Mouse (Mus musculus) limb, embryonic 12.5 days (tissue): ENCODE measurements at regions not wholly inside any gene's neighbourhood (a gene's known extent, or its start where the extent isn't known, plus 50 kb on each side); places are given as distances from the start of the nearest gene placed in this dataset.

ENCODE experiments used
- ATAC-seq: fragments of 200-750 bp; cut with Nextera tagmentation; 2 replicates; pipeline ENCODE4 v1.8.0; 2017; ENCODE audit warnings: low read depth, moderate TSS enrichment; ENCODE audit not compliant: insufficient number of reproducible peaks, insufficient read depth, low FRiP score, low TSS enrichment
- H3K27ac ChIP-seq: fragments of 300-500 bp; sonication (generic); 2 replicates; pipeline ENCODE4 v1.5.1; 2016; ENCODE audit warnings: mild to moderate bottlenecking, moderate library complexity
- H3K27me3 ChIP-seq: fragments of 300-500 bp; sonication (generic); 2 replicates; pipeline ENCODE4 v1.6.1; 2016; ENCODE audit warnings: mild to moderate bottlenecking, moderate library complexity
- H3K36me3 ChIP-seq: fragments of 300-500 bp; sonication (generic); 2 replicates; pipeline ENCODE4 v1.6.1; 2016; ENCODE audit warnings: mild to moderate bottlenecking, moderate library complexity
- H3K4me1 ChIP-seq: fragments of 300-500 bp; sonication (generic); replicated peaks from 2 replicates; pipeline ENCODE4 v1.6.1; 2016
- H3K4me2 ChIP-seq: fragments of 300-500 bp; sonication (generic); 2 replicates; pipeline ENCODE4 v1.6.1; 2016; ENCODE audit warnings: mild to moderate bottlenecking, moderate library complexity
- H3K4me3 ChIP-seq: fragments of 300-500 bp; sonication (generic); replicated peaks from 2 replicates; pipeline ENCODE4 v1.5.1; 2016; ENCODE audit warnings: mild to moderate bottlenecking
- H3K9ac ChIP-seq: fragments of 300-500 bp; sonication (generic); replicated peaks from 2 replicates; pipeline ENCODE4 v1.6.1; 2016; ENCODE audit warnings: mild to moderate bottlenecking, moderate library complexity
- H3K9me3 ChIP-seq: fragments of 300-500 bp; sonication (generic); 2 replicates; pipeline ENCODE4 v1.6.1; 2016; ENCODE audit warnings: mild to moderate bottlenecking, moderate library complexity
- WGBS: fragments of 180-500 bp; shearing (Covaris S2); methylation state at CpG from one replicate; pipeline ENCODE4 v1.1.7; 2016; 5-methylcytosine and 5-hydroxymethylcytosine counted together

GRCm38 (mm10) chr15:87415996-87416395, 128.1 kb upstream of the Fam19a5 start:
- Histone ChIP-seq H3K27ac (no peak overlapping the region), H3K27me3 (no peaks in the 10 kb centered on the region), H3K4me2 (no peak overlapping the region), H3K9ac (no peak overlapping the region), H3K4me3 (no peak overlapping the region), H3K4me1 (no peaks in the 10 kb centered on the region), H3K36me3 (no peaks in the 10 kb centered on the region), H3K9me3 (no peaks in the 10 kb centered on the region)
- no peak for ATAC-seq
- WGBS: 81% methylated on average over 7 of the region's 7 CpGs

DNA sequence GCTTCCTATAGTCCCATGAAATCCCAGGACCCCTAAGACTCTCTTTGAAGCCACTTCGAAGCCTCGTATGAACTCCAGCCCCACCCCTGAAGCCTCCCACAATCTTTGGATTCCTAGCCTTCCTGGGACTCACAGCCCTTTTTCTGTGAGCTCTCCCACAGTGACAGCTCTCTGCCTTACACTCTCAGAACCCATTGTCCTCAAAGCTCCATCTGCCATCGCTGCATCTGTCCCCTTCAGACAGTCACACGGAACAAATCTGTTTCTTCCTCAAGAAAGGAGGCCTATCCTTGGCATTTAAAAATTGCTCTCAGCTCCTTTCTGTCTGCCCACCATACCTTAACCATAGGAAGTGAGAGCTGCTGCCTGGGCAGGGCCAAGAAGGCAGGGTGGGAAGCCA, 122.4 kb upstream of the Fam19a5 start:
- H3K4me2 ChIP-seq: no peak overlapping the region
- WGBS: 89% methylated on average over 4 of the region's 4 CpGs
- H3K9me3 ChIP-seq: no peaks in the 10 kb centered on the region
- no peak overlapping the region for H3K9ac ChIP-seq
- H3K4me3 ChIP-seq: no peak overlapping the region
- no peaks in the 10 kb centered on the region for H3K27me3 ChIP-seq
- no peaks in the 10 kb centered on the region for H3K36me3 ChIP-seq
- H3K4me1 ChIP-seq: no peaks in the 10 kb centered on the region
- H3K27ac ChIP-seq: no peak overlapping the region
- ATAC-seq: no peak

- Histone ChIP-seq H3K4me3 (no peak overlapping the region), H3K27ac (no peak overlapping the region), H3K36me3 (no peaks in the 10 kb centered on the region), H3K27me3 (no peaks in the 10 kb centered on the region), H3K9ac (no peak overlapping the region), H3K9me3 (no peaks in the 10 kb centered on the region), H3K4me1 (no peaks in the 10 kb centered on the region), H3K4me2 (no peak overlapping the region)
- 81% methylated on average over 6 of the region's 6 CpGs for WGBS
- ATAC-seq: no peak
Measured at GRCm38 (mm10) chr15:87433306-87433705, 110.8 kb upstream of the Fam19a5 start.

DNA sequence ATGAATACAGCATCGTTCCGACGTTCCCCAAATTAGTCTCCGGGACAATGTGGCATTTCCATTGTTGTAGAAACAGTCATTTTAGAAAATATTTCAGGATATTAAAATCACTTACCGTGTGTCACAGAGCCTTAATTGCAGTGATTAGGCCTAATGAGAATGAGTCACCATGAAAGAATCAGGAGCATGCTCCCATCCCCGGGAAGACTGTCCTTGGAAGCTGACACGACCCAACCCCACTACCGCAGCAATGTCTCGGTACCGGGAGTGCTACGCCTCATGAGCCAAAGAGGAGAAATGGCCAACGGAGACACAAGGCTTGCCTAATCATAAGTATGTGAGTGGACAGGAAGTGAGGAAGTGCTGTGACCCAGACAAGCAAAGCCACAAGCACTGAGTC, 110.2 kb upstream of the Fam19a5 start:
- no peak for ATAC-seq
- no peaks in the 10 kb centered on the region for H3K9me3 ChIP-seq
- no peak overlapping the region for H3K27ac ChIP-seq
- H3K27me3 ChIP-seq: no peaks in the 10 kb centered on the region
- no peaks in the 10 kb centered on the region for H3K4me1 ChIP-seq
- no peak overlapping the region for H3K4me3 ChIP-seq
- no peak overlapping the region for H3K4me2 ChIP-seq
- WGBS: 90% methylated on average over 12 of the region's 12 CpGs
- no peaks in the 10 kb centered on the region for H3K36me3 ChIP-seq
- H3K9ac ChIP-seq: no peak overlapping the region

DNA sequence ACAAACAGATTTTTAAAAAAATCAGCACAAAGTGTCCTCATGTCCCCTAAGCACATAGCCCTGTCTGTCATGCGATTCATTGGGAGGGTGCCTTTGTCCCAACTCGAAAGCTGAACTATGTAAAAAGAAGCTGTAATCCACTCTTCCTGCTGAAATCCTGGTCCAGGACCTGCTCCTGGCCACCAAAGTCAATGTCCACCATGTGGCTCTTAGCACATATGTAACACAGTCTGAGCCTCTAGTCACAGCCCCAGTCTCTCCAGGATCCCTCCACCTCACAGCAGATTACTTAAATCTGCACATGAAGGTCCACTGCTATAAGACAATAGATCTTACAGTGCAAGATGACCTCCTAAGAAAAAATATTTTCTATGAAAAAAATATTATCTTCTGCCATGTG, 108.5 kb upstream of the Fam19a5 start:
- Histone ChIP-seq H3K9ac (no peak overlapping the region), H3K4me2 (no peak overlapping the region), H3K4me1 (no peaks in the 10 kb centered on the region), H3K27me3 (no peaks in the 10 kb centered on the region), H3K4me3 (no peak overlapping the region), H3K36me3 (no peaks in the 10 kb centered on the region), H3K27ac (no peak overlapping the region), H3K9me3 (no peaks in the 10 kb centered on the region)
- WGBS: 95% methylated on average over 2 of the region's 2 CpGs
- ATAC-seq: no peak

DNA sequence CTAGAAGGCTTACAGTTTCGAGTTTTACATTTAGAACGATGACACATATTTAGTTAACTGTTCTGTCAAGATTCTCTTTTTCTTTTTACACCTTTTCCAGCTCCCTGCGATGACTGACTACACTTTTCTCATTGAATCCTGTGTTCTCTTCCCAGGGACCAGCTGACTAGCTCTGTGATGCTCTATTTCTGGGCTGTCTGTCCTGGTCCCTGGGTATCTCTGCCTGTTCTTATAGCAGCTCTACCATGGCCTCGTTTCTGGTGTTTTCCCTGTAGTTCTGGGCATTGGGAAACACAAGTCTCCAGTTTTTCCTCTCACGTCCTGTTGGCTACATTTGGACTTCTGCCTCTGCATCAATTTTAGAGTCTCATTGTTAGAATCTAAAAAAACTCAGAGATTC, 106.5 kb upstream of the Fam19a5 start:
- H3K36me3 ChIP-seq: no peaks in the 10 kb centered on the region
- H3K9ac ChIP-seq: no peak overlapping the region
- H3K4me1 ChIP-seq: no peaks in the 10 kb centered on the region
- H3K4me2 ChIP-seq: no peak overlapping the region
- WGBS: 79% methylated on average over 5 of the region's 5 CpGs
- no peaks in the 10 kb centered on the region for H3K9me3 ChIP-seq
- no peaks in the 10 kb centered on the region for H3K27me3 ChIP-seq
- no peak overlapping the region for H3K4me3 ChIP-seq
- no peak for ATAC-seq
- H3K27ac ChIP-seq: no peak overlapping the region

DNA sequence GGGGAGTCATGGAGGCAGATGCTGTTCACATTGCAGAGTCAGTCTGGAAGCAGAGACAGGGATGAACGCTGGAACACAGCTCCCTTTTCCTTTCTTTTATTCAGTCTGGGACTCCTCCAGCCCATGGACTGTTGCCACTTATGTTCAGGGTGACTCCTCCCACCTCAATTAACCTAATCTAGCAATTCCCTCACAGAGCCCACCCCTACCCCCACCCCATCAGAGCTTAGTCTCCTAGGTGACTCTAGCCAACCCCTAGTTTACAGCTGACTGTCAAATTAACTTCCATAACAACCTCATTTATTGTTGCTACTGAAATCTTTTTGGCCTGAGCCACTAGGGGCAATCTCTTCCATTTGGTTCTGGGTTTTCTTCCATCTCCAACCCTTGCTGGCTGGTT, 85.2 kb upstream of the Fam19a5 start:
- WGBS: 54% methylated on average over 1 of the region's 1 CpGs
- no peaks in the 10 kb centered on the region for H3K27me3 ChIP-seq
- ATAC-seq: no peak
- no peak overlapping the region for H3K27ac ChIP-seq
- H3K36me3 ChIP-seq: no peaks in the 10 kb centered on the region
- no peaks in the 10 kb centered on the region for H3K9me3 ChIP-seq
- H3K4me3 ChIP-seq: no peak overlapping the region
- no peak overlapping the region for H3K9ac ChIP-seq
- H3K4me1 ChIP-seq: no peaks in the 10 kb centered on the region
- H3K4me2 ChIP-seq: no peak overlapping the region

GRCm38 (mm10) chr15:87476247-87476646, 67.9 kb upstream of the Fam19a5 start:
- Histone ChIP-seq H3K9ac (no peak overlapping the region), H3K4me2 (no peak overlapping the region), H3K36me3 (no peaks in the 10 kb centered on the region), H3K9me3 (no peaks in the 10 kb centered on the region), H3K4me3 (no peak overlapping the region), H3K4me1 (peaks cover 13% of the 10 kb centered on the region), H3K27me3 (no peaks in the 10 kb centered on the region), H3K27ac (0 out of 2 replicates have a peak overlapping the region, but pooled peaks have one; percentile 12)
- 34% methylated on average over 11 of the region's 11 CpGs for WGBS
- ATAC-seq: no peak

DNA sequence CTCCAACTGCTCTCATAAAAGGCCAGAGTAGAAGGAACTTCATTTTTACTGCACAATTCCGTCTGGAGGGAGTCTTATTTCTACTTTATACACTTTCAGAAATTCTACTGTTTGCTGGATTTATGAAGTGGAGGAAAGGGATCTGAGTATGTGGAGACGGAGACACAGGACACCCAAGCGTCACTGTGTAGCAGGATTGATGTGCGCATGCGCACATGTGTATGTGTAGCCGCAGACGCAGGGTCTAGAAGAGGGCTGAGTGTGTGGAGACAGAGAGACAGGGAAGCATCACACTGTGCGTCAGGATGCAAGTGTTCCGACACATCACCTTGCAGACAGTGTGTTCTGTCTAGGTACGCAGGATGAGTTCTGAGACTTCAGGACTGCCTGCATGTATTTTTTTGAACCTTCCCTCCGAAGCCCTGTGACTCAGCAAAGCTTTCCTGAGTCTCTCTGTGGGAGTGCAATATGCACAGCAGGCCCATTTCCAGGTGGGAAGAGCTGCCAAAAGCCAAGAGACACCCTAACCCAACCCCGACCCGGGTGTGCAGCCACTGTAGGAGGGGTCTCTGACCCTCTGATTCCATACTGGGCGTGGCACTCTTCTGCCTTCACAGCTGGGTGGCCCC, 67.1 kb upstream of the Fam19a5 start:
- 54% methylated on average over 14 of the region's 14 CpGs for WGBS
- Histone ChIP-seq H3K27ac (0 out of 2 replicates have a peak overlapping the region, but pooled peaks have one; percentile 45), H3K4me3 (no peak overlapping the region), H3K9me3 (no peaks in the 10 kb centered on the region), H3K4me2 (no peak overlapping the region), H3K36me3 (no peaks in the 10 kb centered on the region), H3K27me3 (no peaks in the 10 kb centered on the region), H3K9ac (no peak overlapping the region), H3K4me1 (peaks cover 13% of the 10 kb centered on the region)
- no peak for ATAC-seq

- Histone ChIP-seq H3K27ac (no peak overlapping the region), H3K4me2 (no peak overlapping the region), H3K9me3 (no peaks in the 10 kb centered on the region), H3K9ac (no peak overlapping the region), H3K36me3 (no peaks in the 10 kb centered on the region), H3K4me3 (no peak overlapping the region), H3K27me3 (no peaks in the 10 kb centered on the region), H3K4me1 (peaks cover 13% of the 10 kb centered on the region)
- WGBS: 93% methylated on average over 3 of the region's 3 CpGs
- no peak for ATAC-seq
Measured at GRCm38 (mm10) chr15:87480758-87481157, 63.3 kb upstream of the Fam19a5 start.
